Mouse (Mus musculus) layer of hippocampus, adult 8-10 months (tissue): ENCODE measurements at regions not wholly inside any gene's neighbourhood (a gene's known extent, or its start where the extent isn't known, plus 50 kb on each side); places are given as distances from the start of the nearest gene placed in this dataset.
"Not testable (repeated sequence)": the region's sequence is repeated elsewhere in the genome, so short reads cannot be mapped to it uniquely, and the experiment has no call there.

Experiments used
- DNase-seq, 2 experiments: peaks; one replicate each; pipeline ENCODE4 v3.0.0; 2022; ENCODE audit warnings: low spot score in 2 of 2

DNA sequence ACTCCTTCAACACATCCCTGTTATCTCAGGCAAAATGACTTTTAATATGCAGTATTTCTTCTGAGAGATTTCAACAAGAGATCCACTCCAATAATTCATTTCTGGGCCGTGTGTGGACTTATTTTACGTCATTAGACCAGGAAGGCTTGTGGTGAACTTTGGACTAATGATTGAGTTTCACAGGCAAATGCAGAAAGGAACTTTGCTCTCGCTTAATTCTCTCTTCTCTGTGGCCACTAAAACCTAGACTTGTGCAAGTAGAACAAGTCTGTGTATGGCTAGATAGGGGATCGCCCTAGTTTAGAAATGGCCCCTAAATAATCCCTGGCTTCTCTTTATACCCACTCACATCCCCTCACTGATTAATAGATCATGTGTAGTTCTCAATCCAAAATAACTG lies 50.6 kb upstream of the Ppp1r12a start:
- no peak for DNase-seq

- peak in 1 of 2 experiments; percentile 15 for DNase-seq
These were observed 51.1 kb upstream of the Ppp1r12a start for GRCm38 (mm10) chr10:108110891-108111290.

DNA sequence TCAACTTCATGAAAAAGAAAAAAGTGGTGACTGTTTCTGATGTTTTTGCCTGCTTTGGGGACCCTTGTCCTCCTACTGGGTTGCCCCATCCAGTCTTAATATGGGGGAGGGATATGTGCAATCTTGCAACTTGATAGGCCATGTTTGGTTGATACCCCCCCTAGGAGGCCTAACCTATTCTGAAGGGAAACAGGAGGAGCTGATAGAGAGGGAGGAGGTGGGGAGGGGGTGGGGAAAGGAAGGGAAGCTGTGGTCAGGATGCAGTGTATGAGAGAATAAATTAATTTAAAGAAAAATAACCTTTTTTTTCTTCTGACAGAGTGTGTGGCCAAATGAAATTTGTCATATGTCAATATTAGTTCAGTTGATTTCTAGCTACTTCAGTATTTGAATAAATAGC lies 51.8 kb upstream of the Ppp1r12a start:
- no peak for DNase-seq

- DNase-seq = not testable (repeated sequence)
These were observed 53.5 kb upstream of the Ppp1r12a start for GRCm38 (mm10) chr10:108108500-108108899.

GRCm38 (mm10) chr10:108101521-108101920 lies 60.5 kb upstream of the Ppp1r12a start:
- no peak for DNase-seq

DNA sequence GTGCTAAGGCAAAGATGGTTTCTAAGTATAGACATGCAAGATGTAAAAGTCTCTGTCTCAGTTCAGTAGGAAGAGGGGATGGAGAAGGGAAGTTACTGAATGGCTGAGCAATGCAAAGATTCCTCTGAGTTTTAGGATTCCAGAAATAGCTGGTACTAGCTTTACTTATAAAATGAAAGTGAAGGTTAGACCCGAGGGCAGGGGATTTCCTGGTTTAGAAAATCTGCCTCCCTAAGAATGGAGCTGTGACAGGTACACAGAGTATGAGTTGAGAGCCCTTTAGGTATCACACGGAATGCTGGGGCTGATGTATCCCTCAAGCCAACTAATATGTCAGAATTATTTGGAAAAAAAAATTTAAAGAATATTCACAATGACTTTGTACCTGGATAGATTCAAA lies 69.0 kb upstream of the Ppp1r12a start:
- DNase-seq = no peak

GRCm38 (mm10) chr10:108089375-108089981 lies 72.5 kb upstream of the Ppp1r12a start:
- DNase-seq = no peak

- DNase-seq = peak in 1 of 2 experiments; percentile 9
These were observed 73.1 kb upstream of the Ppp1r12a start for GRCm38 (mm10) chr10:108088883-108089282.

- DNase-seq = no peak
These were observed 73.8 kb upstream of the Ppp1r12a start for GRCm38 (mm10) chr10:108088209-108088608.

GRCm38 (mm10) chr10:108083220-108083619 lies 78.8 kb upstream of the Ppp1r12a start:
- DNase-seq = no peak

DNA sequence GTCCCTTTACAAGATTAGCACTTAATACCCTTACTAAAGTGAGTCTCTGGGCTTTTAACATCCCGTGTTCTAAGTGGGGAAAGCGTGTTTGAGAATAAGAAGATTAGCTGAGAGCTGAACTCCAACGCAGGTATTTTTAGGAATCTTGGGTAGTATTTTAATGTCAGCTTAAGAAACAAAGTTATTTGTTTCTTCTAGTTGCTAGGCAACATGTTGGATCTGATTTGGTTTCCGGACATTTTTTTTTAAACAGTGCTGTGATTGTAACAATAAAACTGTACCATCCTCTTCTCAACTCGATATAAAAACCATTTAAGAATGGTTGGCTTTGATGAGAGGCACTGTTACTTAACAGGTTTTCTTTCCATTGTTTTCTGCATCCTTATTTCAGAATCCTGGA lies 86.8 kb upstream of the Ppp1r12a start:
- no peak for DNase-seq

DNA sequence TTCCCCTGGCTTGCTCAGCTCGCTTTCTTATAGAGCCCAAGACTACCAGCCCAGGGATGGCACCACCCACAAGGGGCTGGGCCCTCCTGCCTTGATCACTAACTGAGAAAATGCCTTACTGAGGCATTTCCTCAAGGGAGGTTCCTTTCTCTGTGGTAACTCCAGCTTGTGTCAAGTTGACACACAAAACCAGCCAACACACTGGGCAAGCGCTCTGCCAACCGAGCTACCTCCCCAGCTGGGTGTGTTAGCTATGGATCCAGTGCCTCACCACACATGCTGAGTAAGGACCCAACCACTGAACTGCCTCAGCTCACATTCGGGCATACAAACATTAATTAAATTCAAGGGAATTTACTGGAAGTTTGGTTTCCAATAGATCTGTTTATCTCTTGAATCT lies 88.2 kb upstream of the Ppp1r12a start:
- DNase-seq = no peak

- no peak for DNase-seq
These were observed 89.8 kb upstream of the Ppp1r12a start for GRCm38 (mm10) chr10:108072211-108072610.

- DNase-seq = no peak
These were observed 90.6 kb upstream of the Ppp1r12a start for GRCm38 (mm10) chr10:108071424-108071823.

- DNase-seq = no peak
These were observed 94.3 kb upstream of the Ppp1r12a start for GRCm38 (mm10) chr10:108067723-108068122.

DNA sequence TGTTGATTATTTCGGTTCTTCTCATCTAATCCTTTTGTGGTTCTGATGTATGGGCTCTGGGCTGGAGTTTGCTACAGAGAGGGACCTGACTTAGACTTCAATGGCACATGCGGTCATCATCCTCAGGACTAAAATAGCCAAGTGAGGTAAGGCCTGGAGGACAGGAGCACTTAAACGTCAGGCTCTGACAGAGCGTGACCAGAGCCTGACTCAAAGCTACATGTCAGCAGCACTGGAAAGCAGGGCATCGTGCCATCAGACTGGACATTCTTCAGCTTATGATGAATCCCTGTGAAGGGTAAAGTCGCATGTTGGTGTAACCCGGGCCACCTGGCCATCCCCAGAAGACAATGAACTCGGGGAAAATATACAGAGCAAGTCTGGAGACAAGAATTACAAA lies 95.8 kb upstream of the Ppp1r12a start:
- DNase-seq = no peak

- DNase-seq = no peak
These were observed 100.1 kb upstream of the Ppp1r12a start for GRCm38 (mm10) chr10:108061813-108062435.

GRCm38 (mm10) chr10:108060554-108060953 lies 101.4 kb upstream of the Ppp1r12a start:
- no peak for DNase-seq

GRCm38 (mm10) chr10:108051637-108052036 lies 110.4 kb upstream of the Ppp1r12a start:
- DNase-seq = no peak

GRCm38 (mm10) chr10:108048426-108048825 lies 113.6 kb upstream of the Ppp1r12a start:
- DNase-seq = no peak

DNA sequence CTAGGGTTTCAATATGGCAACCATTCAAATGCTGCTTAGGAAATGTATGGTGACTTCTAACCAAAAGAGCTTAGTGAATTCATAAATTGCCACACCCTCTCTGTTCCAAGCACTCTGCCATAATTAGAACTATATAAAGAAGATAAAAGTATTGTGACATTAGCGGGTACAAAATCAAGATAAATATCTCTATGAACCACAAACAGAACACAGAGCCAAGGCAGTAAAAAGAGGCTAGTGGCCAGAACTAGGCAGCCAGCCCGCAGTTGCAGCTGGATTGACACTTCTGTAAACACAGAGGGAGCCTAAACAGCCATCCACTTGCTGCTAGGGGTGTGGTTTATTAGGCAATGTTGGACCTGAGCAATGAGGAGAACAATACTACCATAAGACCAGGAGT lies 118.5 kb upstream of the Ppp1r12a start:
- DNase-seq = no peak

DNA sequence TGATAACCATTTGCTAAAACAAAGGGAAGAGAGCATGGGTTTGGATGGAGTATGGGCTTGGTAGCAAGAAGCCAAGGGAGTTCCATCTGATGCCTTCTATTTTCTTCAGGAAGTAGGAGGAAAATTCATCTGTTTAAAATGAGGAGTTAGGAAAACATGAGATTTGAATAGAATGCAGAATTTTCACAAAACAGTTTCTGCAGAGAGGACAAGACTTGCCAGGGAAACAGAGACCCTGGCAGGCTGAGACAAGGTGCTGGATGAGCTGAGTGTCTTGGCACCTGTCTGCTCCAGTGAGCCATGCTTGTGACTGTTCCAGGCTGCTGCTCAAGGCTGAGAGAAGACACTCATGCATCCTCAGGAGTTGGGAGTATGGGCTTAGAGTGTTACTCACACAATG lies 122.0 kb upstream of the Ppp1r12a start:
- DNase-seq = no peak

DNA sequence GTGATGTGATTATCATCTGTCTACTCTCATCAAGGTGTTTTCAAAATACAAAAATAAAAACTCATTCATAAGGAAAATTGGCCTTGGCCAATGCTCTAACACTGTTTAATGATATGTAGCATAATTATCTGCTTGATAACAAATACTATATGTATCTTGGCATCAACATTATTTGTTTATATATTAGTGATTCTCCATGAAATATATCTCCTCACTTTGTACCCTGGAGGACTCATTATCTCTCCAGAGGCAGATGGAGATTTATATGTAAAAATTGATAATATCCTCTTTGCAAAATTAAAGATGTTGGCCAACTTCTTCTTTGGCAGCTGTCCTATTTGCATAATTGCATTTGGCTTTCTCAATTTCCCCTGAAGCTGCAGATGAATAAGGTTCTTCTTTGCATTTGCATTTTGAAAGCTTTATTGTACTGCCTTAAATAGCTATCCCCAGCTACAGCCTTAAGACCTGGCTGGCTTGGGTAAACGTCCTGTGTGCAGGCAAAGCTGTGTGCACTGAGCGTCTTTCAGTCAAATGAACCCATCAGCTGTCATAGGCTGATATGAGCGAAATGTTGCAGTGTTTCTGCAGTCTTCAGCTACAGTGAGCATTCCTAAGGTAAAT lies 124.7 kb upstream of the Otogl start:
- DNase-seq = peak in 1 of 2 experiments; percentile 23
